ENCODE assay signal across 8 mouse cellular contexts in genomic region chr8:3492901-3493844, GRCm38 (mm10). TPM values are rescaled to one million over a fixed set of nuclear protein-coding genes. Genes with fewer than 3 reads are reported as not detected.
DNase-seq lines count a peak whose midpoint lies in the region; ATAC-seq lines count a peak whose summit lies in the region.

Zfp358 (plus strand) TSS chr8:3493138.

- DNase-seq in cerebellum, postnatal 4 days (ENCODE audit: low spot score in 2 of 2): peak; percentile 57 to 81
- peak; percentile 85 for DNase-seq in gastrocnemius, postnatal 14 days
- peak; percentile 58 for DNase-seq in induced T-regulatory cell, adult 2 months (ENCODE audit: low read depth)
- DNase-seq in left cerebral cortex, postnatal 25 days (ENCODE audit: low spot score in 2 of 2): peak; percentile 60 to 68
- peak; percentile 81 for DNase-seq in right cerebral cortex, postnatal 14 days
- peak; percentile 75 to 77 for DNase-seq in urinary bladder, postnatal 4 days (ENCODE audit: low spot score in 2 of 2)

- intact Hi-C loops in gastrocnemius, postnatal 14 days (cut with DNase I; ENCODE audit: low total_unique reads): no loop called here
- intact Hi-C loops in left cerebral cortex, postnatal 25 days (cut with DNase I): no loop called here

- ATAC-seq in activated CD4-positive, CD25-positive, alpha-beta regulatory T cell, adult 4 months: peak; percentile 56
- peak; percentile 73 for ATAC-seq in megakaryocyte-erythroid progenitor cell, adult 5-6 weeks (replicated peaks; ENCODE audit: low FRiP score, low TSS enrichment, poor library complexity, severe bottlenecking)

RNA-seq across cellular contexts. Expression of gene Zfp358, which starts in this region (rescaled TPM):
- 1 to 10 TPM in 1 of 2 experiments, under 1 TPM in 1; 0.97 to 1.0 TPM for polyA plus RNA-seq in activated CD4-positive, CD25-positive, alpha-beta regulatory T cell, adult 4 months (2017; shearing (Covaris generic))
- total RNA-seq in gastrocnemius, postnatal 14 days (2021): 10 to 100 TPM; 16.5 to 17.6 TPM
- total RNA-seq in left cerebral cortex, postnatal 25 days (2021): 10 to 100 TPM; 28.2 to 30.3 TPM
- total RNA-seq in megakaryocyte-erythroid progenitor cell, adult 5-6 weeks (2014; fragmentation: Nextera tagmentation): 8.8 and 9.3 TPM in 2 replicates
- total RNA-seq in megakaryocyte-erythroid progenitor cell, adult 5-6 weeks (2017): 2.7 and 5.9 TPM in 2 replicates

Comparison
In these comparisons a context has a peak if more than half of its experiments do, and no peak if none do; other contexts are left out.
1. Peak in every context shown above with its lines: DNase-seq and ATAC-seq.